Mouse (Mus musculus) spleen, adult 2 months (tissue): ENCODE results near the gene Gm20388.

ENCODE experiments used
- CTCF ChIP-seq: fragments of 200-500 bp; IDR thresholded peaks from 2 replicates; pipeline ENCODE4 v1.5.1; 2011; ENCODE audit warnings: mild to moderate bottlenecking, inconsistent platforms; ENCODE audit not compliant: insufficient read depth, insufficient read length, insufficient replicate concordance; ENCODE audit errors: extremely low read depth
- POLR2A ChIP-seq: fragments of 200-500 bp; IDR thresholded peaks from 2 replicates; pipeline ENCODE4 v1.6.1; 2011; ENCODE audit warnings: low read depth, low read length, inconsistent platforms

DNA sequence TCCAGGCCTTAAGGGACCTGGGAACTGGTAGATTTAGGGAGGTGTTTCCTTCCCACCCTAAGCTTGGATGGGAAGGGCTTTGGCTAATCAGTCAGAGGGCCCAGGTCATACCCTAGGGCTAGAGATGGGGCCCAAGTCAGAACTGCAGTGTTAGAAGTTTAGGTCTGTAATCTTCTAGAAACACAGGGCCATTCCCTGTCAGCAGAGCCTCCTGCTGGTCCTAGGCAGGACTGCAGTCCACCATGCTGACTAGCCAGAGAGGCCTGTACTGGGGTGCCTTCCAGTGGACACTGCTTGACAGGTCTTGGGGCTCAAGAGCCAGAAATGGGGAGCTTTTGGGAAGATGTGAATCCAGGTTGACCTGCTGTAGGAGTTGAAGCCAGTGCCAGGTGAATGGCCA, 73.4 kb downstream of the Gm20388 start:
- no peak for TF ChIP-seq POLR2A
- no peak; the same call in 1 of the 2 replicates for TF ChIP-seq CTCF
